Mouse (Mus musculus) stomach, postnatal 0 days (tissue): ENCODE measurements at regions not wholly inside any gene's neighbourhood (a gene's known extent, or its start where the extent isn't known, plus 50 kb on each side); places are given as distances from the start of the nearest gene placed in this dataset.

ENCODE experiments used
- ATAC-seq: fragments of 200-750 bp; cut with Nextera tagmentation; 2 replicates; pipeline ENCODE4 v1.8.0; 2017; ENCODE audit not compliant: low FRiP score, low TSS enrichment
- DNase-seq: peaks from one replicate; pipeline ENCODE4 v3.0.0-alpha.2; 2016; ENCODE audit warnings: low spot score
- H3K27ac ChIP-seq: fragments of 300-500 bp; sonication (generic); replicated peaks from 2 replicates; pipeline ENCODE4 v1.5.1; 2014; ENCODE audit warnings: mild to moderate bottlenecking, control low read depth
- H3K27me3 ChIP-seq: fragments of 300-500 bp; sonication (generic); 2 replicates; pipeline ENCODE4 v1.6.1; 2014; ENCODE audit warnings: low read length; ENCODE audit not compliant: control insufficient read depth, insufficient read depth
- H3K36me3 ChIP-seq: fragments of 300-500 bp; sonication (generic); 2 replicates; pipeline ENCODE4 v1.6.1; 2014; ENCODE audit warnings: low read length, mixed read lengths; ENCODE audit not compliant: control insufficient read depth, insufficient read depth
- H3K4me1 ChIP-seq: fragments of 300-500 bp; sonication (generic); replicated peaks from 2 replicates; pipeline ENCODE4 v1.6.1; 2014; ENCODE audit warnings: antibody characterized with exemption; ENCODE audit not compliant: control insufficient read depth, insufficient read depth
- H3K4me2 ChIP-seq: fragments of 300-500 bp; sonication (generic); replicated peaks from 2 replicates; pipeline ENCODE4 v1.6.1; 2014; ENCODE audit warnings: low read depth, mild to moderate bottlenecking, control low read depth, moderate library complexity
- H3K4me3 ChIP-seq: fragments of 300-500 bp; sonication (generic); 2 replicates; pipeline ENCODE4 v1.5.1; 2014; ENCODE audit warnings: low read depth, low read length, control low read depth
- H3K9ac ChIP-seq: fragments of 300-500 bp; sonication (generic); 2 replicates; pipeline ENCODE4 v1.6.1; 2014; ENCODE audit warnings: mild to moderate bottlenecking, low read length, control low read depth, mixed read lengths
- H3K9me3 ChIP-seq: fragments of 300-500 bp; sonication (generic); 2 replicates; pipeline ENCODE4 v1.6.1; 2016; ENCODE audit warnings: low read length; ENCODE audit not compliant: control insufficient read depth
- CTCF ChIP-seq: IDR thresholded peaks from 2 replicates; pipeline ENCODE4 v1.5.1; 2016; ENCODE audit warnings: antibody characterized with exemption, low read depth, mild to moderate bottlenecking, moderate library complexity
- EP300 ChIP-seq: optimal IDR thresholded peaks from 2 replicates; pipeline ENCODE3; 2016; ENCODE audit warnings: antibody characterized with exemption
- WGBS: fragments of 180-500 bp; shearing (Covaris S2); extraction: QIAGEN DNeasy Blood & Tissue Kit; methylation state at CpG from one replicate; pipeline ENCODE4 v1.1.7; 2014; 5-methylcytosine and 5-hydroxymethylcytosine counted together

GRCm38 (mm10) chr1:154093549-154093948, 107.4 kb upstream of the Zfp648 start:
- no peak overlapping the region for H3K9ac ChIP-seq
- H3K36me3 ChIP-seq: no peaks in the 10 kb centered on the region
- no peak for TF ChIP-seq EP300
- TF ChIP-seq CTCF: no peak
- DNase-seq: no peak
- H3K4me2 ChIP-seq: no peak overlapping the region
- WGBS: 66% methylated on average over 4 of the region's 4 CpGs
- H3K4me3 ChIP-seq: no peak overlapping the region
- H3K9me3 ChIP-seq: no peaks in the 10 kb centered on the region
- H3K27me3 ChIP-seq: no peaks in the 10 kb centered on the region
- H3K4me1 ChIP-seq: no peaks in the 10 kb centered on the region
- no peak for ATAC-seq
- no peak overlapping the region for H3K27ac ChIP-seq

DNA sequence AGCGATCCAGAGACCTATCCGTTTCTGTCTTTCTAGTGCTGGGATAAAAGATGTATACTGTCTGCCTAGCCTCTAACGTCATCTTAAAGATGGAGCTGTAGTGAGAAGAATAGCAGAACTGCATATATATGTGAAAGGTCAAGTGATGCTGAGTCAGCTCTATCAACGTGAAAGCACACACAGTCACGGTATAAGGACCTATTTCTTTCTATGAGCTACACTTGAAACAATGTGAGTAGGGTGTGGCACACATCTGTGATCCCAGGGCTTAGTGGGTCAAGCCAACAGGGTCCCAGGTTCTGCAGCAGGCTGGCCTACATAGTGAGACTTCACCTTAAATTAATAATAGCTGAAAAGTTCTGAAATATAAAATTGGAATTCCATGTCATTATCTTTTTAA, 106.6 kb upstream of the Zfp648 start:
- H3K9ac ChIP-seq: no peak overlapping the region
- DNase-seq (no peak), ATAC-seq (peak; percentile 83)
- no peak overlapping the region for H3K4me2 ChIP-seq
- no peak overlapping the region for H3K4me3 ChIP-seq
- no peak for TF ChIP-seq CTCF
- 52% methylated on average over 5 of the region's 5 CpGs for WGBS
- H3K4me1 ChIP-seq: no peaks in the 10 kb centered on the region
- H3K27ac ChIP-seq: no peak overlapping the region
- no peaks in the 10 kb centered on the region for H3K36me3 ChIP-seq
- no peaks in the 10 kb centered on the region for H3K27me3 ChIP-seq
- H3K9me3 ChIP-seq: no peaks in the 10 kb centered on the region

DNA sequence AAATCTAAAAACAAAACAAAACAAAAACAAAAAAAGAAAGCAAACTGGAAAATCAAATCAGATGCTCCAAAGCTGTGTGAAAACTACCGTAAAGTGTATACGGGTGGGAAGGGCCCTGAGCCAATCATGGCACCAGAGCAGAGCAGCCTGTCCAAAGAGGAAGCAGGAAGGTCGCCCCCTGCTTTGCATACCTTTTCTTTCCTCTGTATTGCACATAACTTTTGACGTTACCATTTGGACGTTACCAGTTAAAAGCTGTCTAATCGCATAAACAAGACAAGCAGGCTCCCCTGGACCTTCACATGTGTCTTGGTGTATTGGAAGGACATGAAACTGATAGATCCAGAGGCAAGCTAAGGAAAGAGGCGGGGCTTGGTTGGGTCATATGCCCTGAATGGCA, 104.9 kb upstream of the Zfp648 start:
- Histone ChIP-seq H3K27me3 (no peaks in the 10 kb centered on the region), H3K4me3 (no peak overlapping the region), H3K9ac (no peak overlapping the region), H3K4me1 (no peaks in the 10 kb centered on the region), H3K4me2 (no peak overlapping the region), H3K27ac (no peak overlapping the region), H3K36me3 (no peaks in the 10 kb centered on the region), H3K9me3 (no peaks in the 10 kb centered on the region)
- DNase-seq: no peak
- ATAC-seq: no peak
- WGBS: 87% methylated on average over 7 of the region's 7 CpGs
- no peak for TF ChIP-seq CTCF
- TF ChIP-seq EP300: no peak

DNA sequence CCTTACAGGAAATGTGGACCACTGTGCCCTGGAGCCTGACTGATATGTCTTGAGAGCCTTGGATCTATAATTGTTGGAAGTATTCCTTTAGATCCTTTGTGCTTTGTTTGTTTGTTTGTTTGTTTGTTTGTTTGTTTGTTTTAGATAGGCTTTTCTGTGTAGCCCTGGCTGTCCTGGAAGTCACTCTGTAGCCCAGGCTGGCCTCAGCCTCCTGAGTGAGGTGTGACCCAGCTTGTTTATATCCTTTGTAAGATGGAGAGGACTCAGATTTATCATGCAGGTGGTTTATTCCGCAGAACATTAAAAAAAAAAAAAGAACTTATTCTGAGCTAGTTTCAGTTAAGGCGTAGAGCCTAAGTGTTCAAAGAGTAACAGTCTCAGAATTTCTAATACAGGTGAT, 104.1 kb upstream of the Zfp648 start:
- H3K4me3 ChIP-seq: no peak overlapping the region
- WGBS: 90% methylated on average over 2 of the region's 2 CpGs
- no peak overlapping the region for H3K9ac ChIP-seq
- ATAC-seq: no peak
- H3K36me3 ChIP-seq: no peaks in the 10 kb centered on the region
- no peak for TF ChIP-seq CTCF
- TF ChIP-seq EP300: no peak
- no peaks in the 10 kb centered on the region for H3K4me1 ChIP-seq
- no peaks in the 10 kb centered on the region for H3K9me3 ChIP-seq
- no peak for DNase-seq
- H3K4me2 ChIP-seq: no peak overlapping the region
- no peak overlapping the region for H3K27ac ChIP-seq
- H3K27me3 ChIP-seq: no peaks in the 10 kb centered on the region

- peak; percentile 59 for DNase-seq
- Histone ChIP-seq H3K9me3 (no peaks in the 10 kb centered on the region), H3K36me3 (no peaks in the 10 kb centered on the region), H3K4me1 (no peaks in the 10 kb centered on the region), H3K27ac (peak overlapping the region; percentile 30; the same call in 1 of the 2 replicates), H3K27me3 (no peaks in the 10 kb centered on the region), H3K4me2 (no peak overlapping the region), H3K9ac (no peak overlapping the region), H3K4me3 (no peak overlapping the region)
- peak; percentile 42; the same call in 1 of the 2 replicates for ATAC-seq
- 28% methylated on average over 6 of the region's 6 CpGs for WGBS
- TF ChIP-seq CTCF: no peak
- TF ChIP-seq EP300: no peak
These were observed 103.3 kb upstream of the Zfp648 start for GRCm38 (mm10) chr1:154097656-154098055.

- Histone ChIP-seq H3K4me2 (no peak overlapping the region), H3K9ac (no peak overlapping the region), H3K36me3 (no peaks in the 10 kb centered on the region), H3K4me1 (0 out of 2 replicates have a peak, but pooled peaks cover 4% of the 10 kb centered on the region), H3K4me3 (no peak overlapping the region), H3K27ac (no peak overlapping the region), H3K9me3 (no peaks in the 10 kb centered on the region), H3K27me3 (no peaks in the 10 kb centered on the region)
- WGBS: 58% methylated on average over 3 of the region's 3 CpGs
- no peak for TF ChIP-seq CTCF
- no peak for TF ChIP-seq EP300
- peak; percentile 66; the same call in 1 of the 2 replicates for ATAC-seq
- DNase-seq: no peak
These were observed 100.4 kb upstream of the Zfp648 start for GRCm38 (mm10) chr1:154100556-154100955.
